Mouse (Mus musculus) cerebellum, adult 11 months (tissue): ENCODE data around the gene Otub2.

Experiments used
- DNase-seq: peaks from one replicate; pipeline ENCODE4 v3.0.0; 2022

Gene Otub2

GRCm38 (mm10) chr12:103388505-103389347 is at the start of gene Otub2:
Gene Otub2, plus strand, starts transcription at chr12:103388682.
- peak; percentile 95 for DNase-seq

GRCm38 (mm10) chr12:103341212-103341611 is 47.3 kb upstream of the Otub2 start:
- no peak for DNase-seq

GRCm38 (mm10) chr12:103343456-103343855 is 45.0 kb upstream of the Otub2 start:
- DNase-seq: no peak

- DNase-seq: no peak
These were observed 43.5 kb upstream of the Otub2 start for GRCm38 (mm10) chr12:103344934-103345333.

GRCm38 (mm10) chr12:103346945-103347344 is 41.5 kb upstream of the Otub2 start:
- no peak for DNase-seq

- DNase-seq: no peak
These were observed 41.1 kb upstream of the Otub2 start for GRCm38 (mm10) chr12:103347406-103347805.

GRCm38 (mm10) chr12:103348506-103348905 is 40.0 kb upstream of the Otub2 start:
- peak; percentile 63 for DNase-seq

- DNase-seq: no peak
These were observed 35.7 kb upstream of the Otub2 start for GRCm38 (mm10) chr12:103352735-103353134.

- peak; percentile 54 for DNase-seq
These were observed 34.9 kb upstream of the Otub2 start for GRCm38 (mm10) chr12:103353538-103353937.

- DNase-seq: no peak
These were observed 32.6 kb upstream of the Otub2 start, which contains the start of gene Asb2 for GRCm38 (mm10) chr12:103355746-103356414. Gene Asb2, minus strand, starts transcription at chr12:103356001.

GRCm38 (mm10) chr12:103356415-103356748 is 32.1 kb upstream of the Otub2 start:
- DNase-seq: no peak

- no peak for DNase-seq
These were observed 30.3 kb upstream of the Otub2 start for GRCm38 (mm10) chr12:103358216-103358615.

- no peak for DNase-seq
These were observed 29.3 kb upstream of the Otub2 start for GRCm38 (mm10) chr12:103358951-103359801.

GRCm38 (mm10) chr12:103360812-103361211 is 27.7 kb upstream of the Otub2 start:
- no peak for DNase-seq

- DNase-seq: no peak
These were observed 26.8 kb upstream of the Otub2 start for GRCm38 (mm10) chr12:103361539-103362307.

- no peak for DNase-seq
These were observed 26.1 kb upstream of the Otub2 start for GRCm38 (mm10) chr12:103362336-103362735.

GRCm38 (mm10) chr12:103367171-103367570 is 21.3 kb upstream of the Otub2 start:
- no peak for DNase-seq

- DNase-seq: peak; percentile 36
These were observed 20.7 kb upstream of the Otub2 start for GRCm38 (mm10) chr12:103367620-103368325.

GRCm38 (mm10) chr12:103368326-103368669 is 20.2 kb upstream of the Otub2 start:
- DNase-seq: no peak

- DNase-seq: no peak
These were observed 19.7 kb upstream of the Otub2 start for GRCm38 (mm10) chr12:103368777-103369176.

- DNase-seq: no peak
These were observed 17.6 kb upstream of the Otub2 start for GRCm38 (mm10) chr12:103370861-103371260.

GRCm38 (mm10) chr12:103371711-103372110 is 16.8 kb upstream of the Otub2 start:
- peak; percentile 31 for DNase-seq
